Mouse (Mus musculus) stomach, postnatal 0 days (tissue): ENCODE data around the gene Cox4i1. TPM values are rescaled to one million over a fixed set of nuclear protein-coding genes. Genes with fewer than 3 reads are reported as not detected.
"Not testable (repeated sequence)": the region's sequence is repeated elsewhere in the genome, so short reads cannot be mapped to it uniquely, and the experiment has no call there.

Source experiments
- ATAC-seq: fragments of 200-750 bp; cut with Nextera tagmentation; 2 replicates; pipeline ENCODE4 v1.8.0; 2017; ENCODE audit not compliant: low FRiP score, low TSS enrichment
- DNase-seq: peaks from one replicate; pipeline ENCODE4 v3.0.0-alpha.2; 2016; ENCODE audit warnings: low spot score
- H3K27ac ChIP-seq: fragments of 300-500 bp; sonication (generic); replicated peaks from 2 replicates; pipeline ENCODE4 v1.5.1; 2014; ENCODE audit warnings: mild to moderate bottlenecking, control low read depth
- H3K27me3 ChIP-seq: fragments of 300-500 bp; sonication (generic); 2 replicates; pipeline ENCODE4 v1.6.1; 2014; ENCODE audit warnings: low read length; ENCODE audit not compliant: control insufficient read depth, insufficient read depth
- H3K36me3 ChIP-seq: fragments of 300-500 bp; sonication (generic); 2 replicates; pipeline ENCODE4 v1.6.1; 2014; ENCODE audit warnings: low read length, mixed read lengths; ENCODE audit not compliant: control insufficient read depth, insufficient read depth
- H3K4me1 ChIP-seq: fragments of 300-500 bp; sonication (generic); replicated peaks from 2 replicates; pipeline ENCODE4 v1.6.1; 2014; ENCODE audit warnings: antibody characterized with exemption; ENCODE audit not compliant: control insufficient read depth, insufficient read depth
- H3K4me2 ChIP-seq: fragments of 300-500 bp; sonication (generic); replicated peaks from 2 replicates; pipeline ENCODE4 v1.6.1; 2014; ENCODE audit warnings: low read depth, mild to moderate bottlenecking, control low read depth, moderate library complexity
- H3K4me3 ChIP-seq: fragments of 300-500 bp; sonication (generic); 2 replicates; pipeline ENCODE4 v1.5.1; 2014; ENCODE audit warnings: low read depth, low read length, control low read depth
- H3K9ac ChIP-seq: fragments of 300-500 bp; sonication (generic); 2 replicates; pipeline ENCODE4 v1.6.1; 2014; ENCODE audit warnings: mild to moderate bottlenecking, low read length, control low read depth, mixed read lengths
- H3K9me3 ChIP-seq: fragments of 300-500 bp; sonication (generic); 2 replicates; pipeline ENCODE4 v1.6.1; 2016; ENCODE audit warnings: low read length; ENCODE audit not compliant: control insufficient read depth
- CTCF ChIP-seq: IDR thresholded peaks from 2 replicates; pipeline ENCODE4 v1.5.1; 2016; ENCODE audit warnings: antibody characterized with exemption, low read depth, mild to moderate bottlenecking, moderate library complexity
- EP300 ChIP-seq: optimal IDR thresholded peaks from 2 replicates; pipeline ENCODE3; 2016; ENCODE audit warnings: antibody characterized with exemption
- WGBS: fragments of 180-500 bp; shearing (Covaris S2); extraction: QIAGEN DNeasy Blood & Tissue Kit; methylation state at CpG from one replicate; pipeline ENCODE4 v1.1.7; 2014; 5-methylcytosine and 5-hydroxymethylcytosine counted together
- polyA plus RNA-seq: library from polyadenylated mRNA; unstranded; fragments of >200 nt; fragmentation: Nextera tagmentation; extraction: Ambion mirVana; gene quantifications from 2 replicates; pipeline ENCODE4 v1.2.1, GENCODE M21; 2015

Cox4i1 gene
- polyA plus RNA-seq, 1 experiment from 2014 or later = 1,419 TPM

DNA sequence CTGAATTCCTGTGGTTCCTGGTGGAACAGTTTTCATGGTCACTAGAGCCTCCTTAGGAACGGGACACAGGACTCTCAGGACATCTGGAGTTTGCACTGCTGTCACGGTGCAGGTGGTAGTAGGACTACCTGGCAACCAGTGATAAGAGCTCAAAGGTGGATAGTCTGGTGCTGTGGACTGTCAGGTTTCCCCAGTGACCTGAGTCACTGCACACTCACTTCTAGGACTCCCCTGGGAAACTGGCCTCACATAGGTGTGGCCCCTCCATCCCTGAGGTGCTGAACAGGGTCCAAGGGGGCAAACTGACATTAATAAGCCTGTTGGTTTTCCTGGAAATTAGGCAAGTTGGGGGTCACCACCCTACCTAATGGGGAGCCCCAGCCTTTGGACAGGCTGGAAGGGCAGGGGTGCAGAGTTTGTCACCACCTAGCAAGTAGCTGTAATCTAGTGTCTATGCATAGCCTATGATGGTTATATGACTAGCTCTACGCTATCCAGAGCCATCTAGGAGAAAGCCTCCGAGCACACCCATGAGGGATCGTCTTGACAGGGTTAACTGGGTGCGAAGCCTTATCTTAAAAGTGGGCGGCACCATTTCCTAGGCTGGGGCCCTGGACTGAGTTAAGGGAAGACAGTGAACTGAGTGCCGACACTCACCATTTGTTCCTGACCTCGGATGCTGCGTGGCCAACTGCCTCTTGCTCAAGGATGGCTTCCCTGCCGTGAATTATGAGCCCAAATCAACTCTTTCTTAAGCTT, 11.8 kb downstream of the Cox4i1 start:
- WGBS = 38% methylated on average over 11 of the region's 11 CpGs
- Histone ChIP-seq H3K4me2 (no peak overlapping the region), H3K36me3 (no peaks in the 10 kb centered on the region), H3K9me3 (no peaks in the 10 kb centered on the region), H3K27ac (no peak overlapping the region), H3K27me3 (no peaks in the 10 kb centered on the region), H3K4me3 (no peak overlapping the region), H3K9ac (no peak overlapping the region), H3K4me1 (peaks cover 3% of the 10 kb centered on the region)
- TF ChIP-seq EP300 = no peak
- TF ChIP-seq CTCF = no peak
- DNase-seq (no peak), ATAC-seq (peak; percentile 44; the same call in 1 of the 2 replicates)

- not testable (repeated sequence) for ATAC-seq, H3K36me3 ChIP-seq, H3K27ac ChIP-seq, H3K9me3 ChIP-seq, H3K9ac ChIP-seq, H3K4me1 ChIP-seq, H3K27me3 ChIP-seq, H3K4me2 ChIP-seq, H3K4me3 ChIP-seq
- WGBS = 47% methylated on average over 7 of the region's 7 CpGs
- TF ChIP-seq CTCF = peak; percentile 81
- DNase-seq = peak; percentile 70
These were observed 12.4 kb downstream of the Cox4i1 start for GRCm38 (mm10) chr8:120680405-120680804.

- WGBS = 80% methylated on average over 10 of the region's 10 CpGs
- peaks cover 9% of the 10 kb centered on the region for H3K4me1 ChIP-seq
- ATAC-seq = no peak
These were observed 13.1 kb downstream of the Cox4i1 start for GRCm38 (mm10) chr8:120681113-120681512.

DNA sequence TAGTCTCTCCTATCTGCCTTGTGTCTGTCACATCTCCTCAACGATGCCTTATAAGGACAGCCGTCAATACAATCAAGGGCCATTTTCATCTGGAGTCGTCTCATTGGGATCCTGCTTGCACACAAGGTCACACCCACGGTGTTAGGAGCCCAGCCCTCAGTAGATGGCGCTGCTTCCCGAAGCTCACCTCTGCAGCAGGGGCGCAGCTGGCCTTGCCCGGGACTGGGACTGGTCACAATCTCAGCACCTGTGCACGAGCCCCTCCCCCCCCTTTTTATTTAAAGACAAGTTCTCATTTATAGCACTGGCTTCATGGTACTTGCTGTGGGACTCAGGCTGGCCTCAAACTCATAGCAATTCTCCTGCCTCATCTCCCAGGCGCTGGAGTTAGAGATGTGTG, 15.6 kb downstream of the Cox4i1 start:
- H3K4me1 ChIP-seq = peaks cover 9% of the 10 kb centered on the region
- DNase-seq = peak; percentile 89
- H3K27ac ChIP-seq = no peak overlapping the region
- no peak overlapping the region for H3K4me3 ChIP-seq
- ATAC-seq = peak; percentile 66; the same call in 1 of the 2 replicates
- 18% methylated on average over 10 of the region's 10 CpGs for WGBS
- H3K9ac ChIP-seq = no peak overlapping the region
- no peaks in the 10 kb centered on the region for H3K9me3 ChIP-seq
- H3K4me2 ChIP-seq = no peak overlapping the region
- peak; percentile 88 for TF ChIP-seq CTCF
- no peak for TF ChIP-seq EP300
- no peaks in the 10 kb centered on the region for H3K36me3 ChIP-seq
- no peaks in the 10 kb centered on the region for H3K27me3 ChIP-seq

More at GRCm38 (mm10) chr8:120681113-120681512, 13.1 kb downstream of the Cox4i1 start:
- Histone ChIP-seq H3K36me3 (no peaks in the 10 kb centered on the region), H3K4me3 (no peak overlapping the region), H3K9ac (no peak overlapping the region), H3K9me3 (no peaks in the 10 kb centered on the region), H3K27me3 (no peaks in the 10 kb centered on the region), H3K4me2 (no peak overlapping the region), H3K27ac (no peak overlapping the region)
- no peak for DNase-seq
- TF ChIP-seq CTCF = no peak
- no peak for TF ChIP-seq EP300

GRCm38 (mm10) chr8:120684082-120684481, 16.1 kb downstream of the Cox4i1 start:
- no peak overlapping the region for H3K4me3 ChIP-seq
- H3K9me3 ChIP-seq = no peaks in the 10 kb centered on the region
- peaks cover 9% of the 10 kb centered on the region for H3K4me1 ChIP-seq
- no peak overlapping the region for H3K9ac ChIP-seq
- 71% methylated on average over 5 of the region's 5 CpGs for WGBS
- no peaks in the 10 kb centered on the region for H3K36me3 ChIP-seq
- ATAC-seq = no peak
- H3K4me2 ChIP-seq = no peak overlapping the region
- no peak for TF ChIP-seq CTCF
- no peak for TF ChIP-seq EP300
- DNase-seq = no peak
- H3K27me3 ChIP-seq = no peaks in the 10 kb centered on the region
- H3K27ac ChIP-seq = no peak overlapping the region

DNA sequence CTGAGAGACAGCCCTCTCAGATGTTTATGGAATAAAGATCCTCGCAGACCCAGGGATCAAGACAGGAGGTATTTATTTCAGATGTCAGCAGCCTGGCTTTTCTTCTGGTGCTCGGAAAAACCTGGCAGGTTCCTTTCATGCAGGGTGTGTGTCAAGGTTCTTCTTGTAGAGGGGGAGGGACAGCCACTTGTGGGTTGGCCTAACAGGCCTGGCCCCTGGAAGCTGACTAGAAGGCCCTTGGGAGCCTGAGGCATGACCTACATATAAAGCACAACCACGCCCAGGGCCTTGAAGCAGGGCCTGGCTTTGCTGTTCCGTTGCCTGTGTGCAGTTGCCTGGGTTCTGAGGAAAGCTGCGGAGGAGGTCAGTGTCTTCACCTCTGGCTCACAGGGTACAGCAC, 17.1 kb downstream of the Cox4i1 start:
- WGBS = 21% methylated on average over 5 of the region's 5 CpGs

More for the DNA sequence above, 17.1 kb downstream of the Cox4i1 start:
- Histone ChIP-seq H3K9ac (no peak overlapping the region), H3K9me3 (no peaks in the 10 kb centered on the region), H3K27me3 (no peaks in the 10 kb centered on the region), H3K36me3 (no peaks in the 10 kb centered on the region), H3K4me3 (no peak overlapping the region), H3K27ac (peak overlapping the region; percentile 61), H3K4me2 (no peak overlapping the region), H3K4me1 (peaks cover 9% of the 10 kb centered on the region)
- TF ChIP-seq EP300 (no peak), CTCF (no peak)
- peak; percentile 64 for ATAC-seq
- peak; percentile 67 for DNase-seq
